Mouse (Mus musculus) heart, postnatal 0 days (tissue): ENCODE results near the gene Maats1. TPM values are rescaled to one million over a fixed set of nuclear protein-coding genes. Genes with fewer than 3 reads are reported as not detected.

Experiments
- ATAC-seq: fragments of 200-750 bp; cut with Nextera tagmentation; 2 replicates; pipeline ENCODE4 v1.8.0; 2017; ENCODE audit warnings: low read depth, moderate number of reproducible peaks, moderate library complexity; ENCODE audit not compliant: insufficient read depth
- DNase-seq: peaks from one replicate; pipeline ENCODE4 v3.0.0-alpha.2; 2016; ENCODE audit warnings: low spot score
- H3K27ac ChIP-seq: fragments of 300-500 bp; sonication (generic); 2 replicates; pipeline ENCODE4 v1.5.1; 2014; ENCODE audit warnings: low read depth, mild to moderate bottlenecking
- H3K27me3 ChIP-seq: fragments of 300-500 bp; sonication (generic); 2 replicates; pipeline ENCODE4 v1.6.1; 2014; ENCODE audit warnings: low read length, mixed read lengths; ENCODE audit not compliant: control insufficient read depth, insufficient read depth
- H3K36me3 ChIP-seq: fragments of 300-500 bp; sonication (generic); replicated peaks from 2 replicates; pipeline ENCODE4 v1.6.1; 2014; ENCODE audit warnings: low read length, mixed read lengths; ENCODE audit not compliant: control insufficient read depth, insufficient read depth
- H3K4me1 ChIP-seq: fragments of 300-500 bp; sonication (generic); 2 replicates; pipeline ENCODE4 v1.6.1; 2014; ENCODE audit warnings: antibody characterized with exemption; ENCODE audit not compliant: control insufficient read depth, insufficient read depth
- H3K4me2 ChIP-seq: fragments of 300-500 bp; sonication (generic); 2 replicates; pipeline ENCODE4 v1.6.1; 2014; ENCODE audit warnings: low read depth, mild to moderate bottlenecking, low read length, moderate library complexity
- H3K4me3 ChIP-seq: fragments of 300-500 bp; sonication (generic); 2 replicates; pipeline ENCODE4 v1.5.1; 2014; ENCODE audit warnings: low read depth, low read length
- H3K9ac ChIP-seq: fragments of 300-500 bp; sonication (generic); replicated peaks from 2 replicates; pipeline ENCODE4 v1.6.1; 2014; ENCODE audit warnings: low read depth, low read length, mixed read lengths
- H3K9me3 ChIP-seq: fragments of 300-500 bp; sonication (generic); replicated peaks from 2 replicates; pipeline ENCODE4 v1.6.1; 2016; ENCODE audit warnings: low read length; ENCODE audit not compliant: control insufficient read depth
- CTCF ChIP-seq: IDR thresholded peaks from 2 replicates; pipeline ENCODE4 v1.5.1; 2016; ENCODE audit warnings: antibody characterized with exemption, control low read depth, low read depth
- EP300 ChIP-seq: IDR thresholded peaks from 2 replicates; pipeline ENCODE4 v1.6.1; 2016; ENCODE audit warnings: antibody characterized with exemption, low read depth
- WGBS: fragments of 180-500 bp; shearing (Covaris S2); extraction: QIAGEN DNeasy Blood & Tissue Kit; methylation state at CpG from one replicate; pipeline ENCODE4 v1.1.7; 2014; 5-methylcytosine and 5-hydroxymethylcytosine counted together
- polyA plus RNA-seq: library from polyadenylated mRNA; unstranded; fragments of >200 nt; fragmentation: Nextera tagmentation; extraction: Ambion mirVana; gene quantifications from 2 replicates; pipeline ENCODE4 v1.2.1, GENCODE M21; 2015
- total RNA-seq: library from RNA; depleted of rRNA; stranded (reverse); fragments of >200 nt; gene quantifications from 2 replicates; pipeline ENCODE4 v1.2.3, GENCODE M21; 2014; ENCODE audit warnings: low replicate concordance

The Maats1 gene
- total and polyA plus RNA-seq, 2 experiments from 2014 or later: 0.15 TPM; not detected in 1

- no peak for DNase-seq
- peak overlapping the region; percentile 54; the same call in 1 of the 2 replicates for H3K4me2 ChIP-seq
- no peak overlapping the region for H3K9ac ChIP-seq
- H3K9me3 ChIP-seq: no peaks in the 10 kb centered on the region
- peak; percentile 45 for ATAC-seq
- H3K4me1 ChIP-seq: peaks cover 34% of the 10 kb centered on the region
- H3K4me3 ChIP-seq: no peak overlapping the region
- WGBS: 34% methylated on average over 8 of the region's 8 CpGs
- H3K27ac ChIP-seq: peak overlapping the region; percentile 57
- no peaks in the 10 kb centered on the region for H3K27me3 ChIP-seq
- peaks cover 63% of the 10 kb centered on the region for H3K36me3 ChIP-seq
- TF ChIP-seq CTCF: no peak
- no peak for TF ChIP-seq EP300
Measured at GRCm38 (mm10) chr16:38370633-38371374, 28.9 kb upstream of the Maats1 start.

- WGBS: 49% methylated on average over 4 of the region's 4 CpGs
- H3K27me3 ChIP-seq: no peaks in the 10 kb centered on the region
- no peaks in the 10 kb centered on the region for H3K9me3 ChIP-seq
- peaks cover 63% of the 10 kb centered on the region for H3K36me3 ChIP-seq
- H3K4me2 ChIP-seq: peak overlapping the region; percentile 54; the same call in 1 of the 2 replicates
- no peak for ATAC-seq
- H3K4me3 ChIP-seq: 0 out of 2 replicates have a peak overlapping the region, but pooled peaks have one; percentile 4
- DNase-seq: no peak
- peak overlapping the region; percentile 57 for H3K27ac ChIP-seq
- peaks cover 26% of the 10 kb centered on the region for H3K4me1 ChIP-seq
- H3K9ac ChIP-seq: no peak overlapping the region; the same call in 1 of the 2 replicates
- TF ChIP-seq EP300 (no peak), CTCF (no peak)
Measured at GRCm38 (mm10) chr16:38369992-38370484, 28.1 kb upstream of the Maats1 start.

- Histone ChIP-seq H3K27me3 (no peaks in the 10 kb centered on the region), H3K4me3 (no peak overlapping the region), H3K36me3 (peaks cover 60% of the 10 kb centered on the region), H3K4me2 (peak overlapping the region; percentile 54), H3K9me3 (no peaks in the 10 kb centered on the region), H3K27ac (peak overlapping the region; percentile 57), H3K9ac (no peak overlapping the region), H3K4me1 (peaks cover 26% of the 10 kb centered on the region)
- TF ChIP-seq EP300: no peak
- no peak for TF ChIP-seq CTCF
- WGBS: 55% methylated on average over 8 of the region's 8 CpGs
- DNase-seq (no peak), ATAC-seq (no peak)
Measured at GRCm38 (mm10) chr16:38369431-38369830, 27.5 kb upstream of the Maats1 start.

GRCm38 (mm10) chr16:38369000-38369399 lies 27.1 kb upstream of the Maats1 start:
- DNase-seq: no peak
- Histone ChIP-seq H3K4me2 (peak overlapping the region; percentile 54), H3K9me3 (no peaks in the 10 kb centered on the region), H3K36me3 (peaks cover 55% of the 10 kb centered on the region), H3K27ac (no peak overlapping the region), H3K9ac (no peak overlapping the region), H3K4me3 (peak overlapping the region; percentile 22), H3K4me1 (peaks cover 26% of the 10 kb centered on the region), H3K27me3 (no peaks in the 10 kb centered on the region)
- TF ChIP-seq CTCF (no peak), EP300 (no peak)
- 46% methylated on average over 7 of the region's 7 CpGs for WGBS
- no peak for ATAC-seq

- Histone ChIP-seq H3K27me3 (no peaks in the 10 kb centered on the region), H3K4me1 (peaks cover 26% of the 10 kb centered on the region), H3K27ac (no peak overlapping the region), H3K36me3 (peaks cover 49% of the 10 kb centered on the region), H3K4me2 (peak overlapping the region; percentile 54), H3K4me3 (peak overlapping the region; percentile 22), H3K9ac (no peak overlapping the region), H3K9me3 (no peaks in the 10 kb centered on the region)
- no peak for TF ChIP-seq CTCF
- TF ChIP-seq EP300: no peak
- no peak for DNase-seq
- 14% methylated on average over 10 of the region's 10 CpGs for WGBS
- peak; percentile 12; the same call in 1 of the 2 replicates for ATAC-seq
Measured at GRCm38 (mm10) chr16:38368336-38368735, 26.4 kb upstream of the Maats1 start.
